Mouse (Mus musculus) G1E-ER4 (cell line): ENCODE results near the gene Eef1b2. TPM values are rescaled to one million over a fixed set of nuclear protein-coding genes. Genes with fewer than 3 reads are reported as not detected.

Experiments used
- GATA1 ChIP-seq: IDR thresholded peaks from one replicate; pipeline ENCODE4 v1.8.0; 2012; ENCODE audit warnings: low read length, inconsistent platforms
- polyA plus RNA-seq: library from polyadenylated mRNA; stranded (reverse); fragments of >175 nt; gene quantifications from 2 replicates; pipeline ENCODE4 v1.2.3, GENCODE M21; 2012

Eef1b2 gene
- polyA plus RNA-seq, 1 experiment: 92.8 TPM

DNA sequence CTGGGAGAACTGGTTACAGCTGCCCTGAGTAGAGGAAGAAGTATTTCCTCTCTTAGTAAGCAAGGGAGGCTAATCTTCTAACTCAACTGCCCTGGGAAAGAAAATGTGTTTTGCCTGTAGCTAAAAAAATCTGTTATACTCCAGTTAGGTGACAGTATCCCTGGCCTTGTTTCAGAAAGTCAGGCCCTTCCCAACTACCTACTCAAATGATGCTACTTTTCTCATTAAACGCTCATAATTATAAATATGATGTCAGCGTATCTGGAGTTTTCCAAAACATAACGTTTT lies 37.6 kb downstream of the Eef1b2 start, which contains the start of gene Gpr1:
TSS of gene Gpr1 (minus strand) at position 273 of the 288 bp plus-strand sequence.
- no peak for TF ChIP-seq GATA1

- TF ChIP-seq GATA1: no peak
These were observed 38.0 kb downstream of the Eef1b2 start for GRCm38 (mm10) chr1:63214631-63215030.

DNA sequence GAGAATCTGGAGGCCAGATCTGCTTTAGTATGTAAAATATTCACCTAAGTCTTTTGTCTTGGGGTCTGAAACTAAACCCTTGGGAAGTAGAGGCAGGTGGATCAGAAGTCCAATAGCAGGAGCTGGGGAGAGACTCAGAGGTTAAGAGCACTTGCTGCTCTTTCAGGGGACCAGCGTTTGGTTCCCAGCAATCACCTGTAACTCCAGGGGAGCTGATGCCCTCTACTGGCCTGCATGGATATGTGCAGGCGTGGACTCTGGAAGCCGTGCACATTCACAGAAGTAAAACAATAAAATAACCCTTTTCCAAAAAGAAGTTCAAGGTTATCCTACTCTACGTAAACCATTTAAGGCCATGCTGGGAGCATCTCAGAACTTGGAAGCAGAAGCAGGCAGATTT lies 42.7 kb downstream of the Eef1b2 start:
- no peak for TF ChIP-seq GATA1

DNA sequence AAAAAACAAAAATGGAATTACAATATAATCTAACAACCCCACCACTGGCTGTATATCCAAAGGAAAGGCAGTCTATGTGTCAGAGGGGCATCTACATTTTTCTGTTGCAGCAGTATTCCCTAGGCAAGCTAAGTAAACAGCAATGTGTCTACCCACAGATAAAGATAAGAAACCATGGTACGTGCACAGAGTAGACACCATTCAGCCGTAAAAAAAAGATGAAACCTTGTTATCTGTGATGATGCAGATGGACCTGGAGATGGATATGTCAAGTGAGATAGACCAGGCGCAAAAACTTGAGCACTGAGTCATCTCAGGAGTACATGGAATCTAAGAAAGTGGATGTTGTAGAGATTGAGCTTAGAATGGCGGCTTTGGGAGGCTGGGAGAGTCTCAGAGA lies 48.4 kb downstream of the Eef1b2 start:
- TF ChIP-seq GATA1: peak; percentile 96

GRCm38 (mm10) chr1:63225890-63226289 lies 49.3 kb downstream of the Eef1b2 start:
- no peak for TF ChIP-seq GATA1

DNA sequence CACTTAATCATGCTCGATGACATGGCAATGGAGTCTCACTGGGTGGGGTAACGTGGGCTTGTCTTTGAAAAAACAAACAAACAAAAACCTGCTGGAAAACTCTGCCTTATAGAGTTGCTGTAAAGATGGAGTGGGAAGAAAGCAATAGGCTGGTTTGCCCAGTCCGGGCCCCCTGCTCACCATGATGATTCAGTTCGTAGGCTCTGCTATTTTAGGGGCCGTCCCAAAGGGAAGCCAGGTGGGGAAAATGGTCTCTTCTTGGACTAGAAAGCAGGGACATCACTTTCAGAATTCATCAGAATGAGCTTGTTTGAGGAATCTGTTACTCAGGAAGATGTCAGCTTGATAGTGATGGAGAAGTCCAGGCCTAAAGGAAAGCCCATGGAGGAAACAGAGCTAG lies 50.6 kb downstream of the Eef1b2 start:
- no peak for TF ChIP-seq GATA1

Other genes with a start within 250 kb of the Eef1b2 start
- 3.7 and 5.1 TPM in 2 replicates for gene Ino80d, start 62.2 kb upstream of the Eef1b2 start, polyA plus RNA-seq
- 71.9 and 90.3 TPM in 2 replicates for gene Ndufs1, start within 50 bp of the Eef1b2 start, polyA plus RNA-seq
- not detected in 2 replicates for gene Gpr1, start 37.7 kb downstream of the Eef1b2 start, polyA plus RNA-seq
- 0.01 TPM in 1 of 2 replicates, not detected in the other for gene Zdbf2, start 96.4 kb downstream of the Eef1b2 start, polyA plus RNA-seq